Mouse (Mus musculus): ENCODE results near the gene Ripor3. TPM values are rescaled to one million over a fixed set of nuclear protein-coding genes. Genes with fewer than 3 reads are reported as not detected.
A peak's percentile ranks its signal among the peaks of the same experiment; 100 is the strongest.

The Ripor3 gene
- polyA plus RNA-seq, 1 experiment from 2014 or later = 0.67 TPM

- peaks cover 57% of the 10 kb centered on the region for H3K36me3 ChIP-seq
- no peaks in the 10 kb centered on the region for H3K9me3 ChIP-seq
- H3K4me1 ChIP-seq = peaks cover 54% of the 10 kb centered on the region
- no peak overlapping the region for H3K4me2 ChIP-seq
- ATAC-seq (ENCODE audit: extremely low read depth, insufficient number of reproducible peaks, low FRiP score, low TSS enrichment) = no peak
- H3K9ac ChIP-seq = no peak overlapping the region
- no peak overlapping the region for H3K4me3 ChIP-seq
- no peaks in the 10 kb centered on the region for H3K27me3 ChIP-seq (replicated peaks)
- 81% methylated on average over 9 of the region's 9 CpGs for whole genome bisulfite sequencing
- H3K27ac ChIP-seq (replicated peaks) = peak overlapping the region; percentile 56; the same call in 1 of the 2 replicates
These were observed 46.6 kb downstream of the Ripor3 start for GRCm38 (mm10) chr2:167963778-167964300.

GRCm38 (mm10) chr2:167963176-167963575, 47.2 kb downstream of the Ripor3 start:
- Histone ChIP-seq H3K9ac (no peak overlapping the region), H3K36me3 (peaks cover 50% of the 10 kb centered on the region), H3K4me2 (no peak overlapping the region), H3K4me3 (no peak overlapping the region), H3K27me3 (replicated peaks) (no peaks in the 10 kb centered on the region), H3K4me1 (peaks cover 61% of the 10 kb centered on the region), H3K9me3 (no peaks in the 10 kb centered on the region), H3K27ac (replicated peaks) (peak overlapping the region; percentile 56; the same call in 1 of the 2 replicates)
- no peak for ATAC-seq (ENCODE audit: extremely low read depth, insufficient number of reproducible peaks, low FRiP score, low TSS enrichment)
- 38% methylated on average over 4 of the region's 4 CpGs for WGBS

- H3K9me3 ChIP-seq = no peaks in the 10 kb centered on the region
- peaks cover 42% of the 10 kb centered on the region for H3K36me3 ChIP-seq
- H3K9ac ChIP-seq = peak overlapping the region; percentile 53; the same call in 1 of the 2 replicates
- WGBS = 78% methylated on average over 6 of the region's 6 CpGs
- ATAC-seq (ENCODE audit: extremely low read depth, insufficient number of reproducible peaks, low FRiP score, low TSS enrichment) = no peak
- no peak overlapping the region for H3K4me2 ChIP-seq
- peak overlapping the region; percentile 56 for H3K27ac ChIP-seq (replicated peaks)
- no peak overlapping the region for H3K4me3 ChIP-seq
- no peaks in the 10 kb centered on the region for H3K27me3 ChIP-seq (replicated peaks)
- H3K4me1 ChIP-seq = peaks cover 69% of the 10 kb centered on the region
These were observed 48.1 kb downstream of the Ripor3 start for GRCm38 (mm10) chr2:167962347-167962746.

GRCm38 (mm10) chr2:167960584-167960983, 49.8 kb downstream of the Ripor3 start:
- H3K4me2 ChIP-seq = no peak overlapping the region
- 0 out of 2 replicates have a peak overlapping the region, but pooled peaks have one; percentile 73 for H3K27ac ChIP-seq (replicated peaks)
- H3K9me3 ChIP-seq = no peaks in the 10 kb centered on the region
- peaks cover 84% of the 10 kb centered on the region for H3K4me1 ChIP-seq
- 70% methylated on average over 8 of the region's 8 CpGs for WGBS
- H3K36me3 ChIP-seq = peaks cover 24% of the 10 kb centered on the region
- no peak overlapping the region for H3K4me3 ChIP-seq
- peak overlapping the region; percentile 21; the same call in 1 of the 2 replicates for H3K9ac ChIP-seq
- no peaks in the 10 kb centered on the region for H3K27me3 ChIP-seq (replicated peaks)
- ATAC-seq (ENCODE audit: extremely low read depth, insufficient number of reproducible peaks, low FRiP score, low TSS enrichment) = no peak

GRCm38 (mm10) chr2:167959996-167960395, 50.4 kb downstream of the Ripor3 start:
- H3K27me3 ChIP-seq (replicated peaks) = no peaks in the 10 kb centered on the region
- ATAC-seq (ENCODE audit: extremely low read depth, insufficient number of reproducible peaks, low FRiP score, low TSS enrichment) = no peak
- 34% methylated on average over 7 of the region's 7 CpGs for WGBS
- no peaks in the 10 kb centered on the region for H3K9me3 ChIP-seq
- H3K4me3 ChIP-seq = no peak overlapping the region
- peaks cover 18% of the 10 kb centered on the region for H3K36me3 ChIP-seq
- peak overlapping the region; percentile 73 for H3K27ac ChIP-seq (replicated peaks)
- H3K4me2 ChIP-seq = no peak overlapping the region
- peaks cover 87% of the 10 kb centered on the region for H3K4me1 ChIP-seq
- H3K9ac ChIP-seq = no peak overlapping the region; the same call in 1 of the 2 replicates

GRCm38 (mm10) chr2:167959384-167959911, 51.0 kb downstream of the Ripor3 start:
- Histone ChIP-seq H3K27ac (replicated peaks) (peak overlapping the region; percentile 73), H3K4me2 (peak overlapping the region; percentile 43), H3K9me3 (no peaks in the 10 kb centered on the region), H3K27me3 (replicated peaks) (no peaks in the 10 kb centered on the region), H3K9ac (peak overlapping the region; percentile 38), H3K4me1 (peaks cover 88% of the 10 kb centered on the region), H3K36me3 (peaks cover 17% of the 10 kb centered on the region), H3K4me3 (no peak overlapping the region)
- WGBS = 65% methylated on average over 4 of the region's 4 CpGs
- no peak for ATAC-seq (ENCODE audit: extremely low read depth, insufficient number of reproducible peaks, low FRiP score, low TSS enrichment)

GRCm38 (mm10) chr2:167958843-167959242, 51.6 kb downstream of the Ripor3 start:
- peaks cover 83% of the 10 kb centered on the region for H3K4me1 ChIP-seq
- H3K9ac ChIP-seq = peak overlapping the region; percentile 38
- peak overlapping the region; percentile 73 for H3K27ac ChIP-seq (replicated peaks)
- no peak for ATAC-seq (ENCODE audit: extremely low read depth, insufficient number of reproducible peaks, low FRiP score, low TSS enrichment)
- no peaks in the 10 kb centered on the region for H3K9me3 ChIP-seq
- peaks cover 11% of the 10 kb centered on the region; the same call in 1 of the 2 replicates for H3K36me3 ChIP-seq
- H3K27me3 ChIP-seq (replicated peaks) = no peaks in the 10 kb centered on the region
- no peak overlapping the region for H3K4me3 ChIP-seq
- WGBS = 23% methylated on average over 4 of the region's 4 CpGs
- peak overlapping the region; percentile 43 for H3K4me2 ChIP-seq

- H3K36me3 ChIP-seq = 0 out of 2 replicates have a peak, but pooled peaks cover 5% of the 10 kb centered on the region
- H3K9me3 ChIP-seq = no peaks in the 10 kb centered on the region
- ATAC-seq (ENCODE audit: extremely low read depth, insufficient number of reproducible peaks, low FRiP score, low TSS enrichment) = no peak
- peak overlapping the region; percentile 73 for H3K27ac ChIP-seq (replicated peaks)
- peak overlapping the region; percentile 43 for H3K4me2 ChIP-seq
- no peak overlapping the region for H3K4me3 ChIP-seq
- WGBS = 20% methylated on average over 5 of the region's 5 CpGs
- H3K9ac ChIP-seq = peak overlapping the region; percentile 38
- H3K4me1 ChIP-seq = peaks cover 81% of the 10 kb centered on the region
- no peaks in the 10 kb centered on the region for H3K27me3 ChIP-seq (replicated peaks)
These were observed 52.2 kb downstream of the Ripor3 start for GRCm38 (mm10) chr2:167958082-167958788.

- Histone ChIP-seq H3K9me3 (no peaks in the 10 kb centered on the region), H3K4me1 (peaks cover 74% of the 10 kb centered on the region), H3K27me3 (replicated peaks) (no peaks in the 10 kb centered on the region), H3K9ac (no peak overlapping the region), H3K27ac (replicated peaks) (peak overlapping the region; percentile 73), H3K36me3 (0 out of 2 replicates have a peak, but pooled peaks cover 4% of the 10 kb centered on the region), H3K4me3 (no peak overlapping the region), H3K4me2 (no peak overlapping the region)
- 87% methylated on average over 1 of the region's 1 CpGs for WGBS
- no peak for ATAC-seq (ENCODE audit: extremely low read depth, insufficient number of reproducible peaks, low FRiP score, low TSS enrichment)
These were observed 52.9 kb downstream of the Ripor3 start for GRCm38 (mm10) chr2:167957539-167957938.

- peaks cover 71% of the 10 kb centered on the region for H3K4me1 ChIP-seq
- no peak for ATAC-seq (ENCODE audit: extremely low read depth, insufficient number of reproducible peaks, low FRiP score, low TSS enrichment)
- 70% methylated on average over 7 of the region's 7 CpGs for WGBS
These were observed 55.5 kb downstream of the Ripor3 start for GRCm38 (mm10) chr2:167954928-167955327.

GRCm38 (mm10) chr2:167953819-167954218, 56.6 kb downstream of the Ripor3 start:
- H3K9me3 ChIP-seq = no peaks in the 10 kb centered on the region
- no peak overlapping the region for H3K27ac ChIP-seq (replicated peaks)
- H3K27me3 ChIP-seq (replicated peaks) = no peaks in the 10 kb centered on the region
- H3K36me3 ChIP-seq = 0 out of 2 replicates have a peak, but pooled peaks cover 4% of the 10 kb centered on the region
- no peak overlapping the region for H3K9ac ChIP-seq
- WGBS = 72% methylated on average over 10 of the region's 10 CpGs
- no peak overlapping the region for H3K4me2 ChIP-seq
- H3K4me1 ChIP-seq = peaks cover 71% of the 10 kb centered on the region
- no peak for ATAC-seq (ENCODE audit: extremely low read depth, insufficient number of reproducible peaks, low FRiP score, low TSS enrichment)
- no peak overlapping the region for H3K4me3 ChIP-seq

More at GRCm38 (mm10) chr2:167954928-167955327, 55.5 kb downstream of the Ripor3 start:
- Histone ChIP-seq H3K27ac (replicated peaks) (no peak overlapping the region), H3K36me3 (0 out of 2 replicates have a peak, but pooled peaks cover 4% of the 10 kb centered on the region), H3K4me3 (no peak overlapping the region), H3K9ac (no peak overlapping the region), H3K9me3 (no peaks in the 10 kb centered on the region), H3K4me2 (no peak overlapping the region), H3K27me3 (replicated peaks) (no peaks in the 10 kb centered on the region)
